Mouse (Mus musculus) stomach, embryonic 16.5 days (tissue): ENCODE data around the gene Cachd1. TPM values are rescaled to one million over a fixed set of nuclear protein-coding genes. Genes with fewer than 3 reads are reported as not detected.

Experiments used
- ATAC-seq: fragments of 200-750 bp; cut with Nextera tagmentation; 2 replicates; pipeline ENCODE4 v1.8.0; 2017; ENCODE audit warnings: moderate number of reproducible peaks, moderate TSS enrichment; ENCODE audit not compliant: insufficient read depth, low FRiP score
- H3K27ac ChIP-seq: fragments of 300-500 bp; sonication (generic); 2 replicates; pipeline ENCODE4 v1.5.1; 2014; ENCODE audit warnings: low read length
- H3K27me3 ChIP-seq: fragments of 300-500 bp; sonication (generic); 2 replicates; pipeline ENCODE4 v1.6.1; 2014; ENCODE audit warnings: low read length, control low read depth, mixed read lengths; ENCODE audit not compliant: control insufficient read depth, insufficient read depth
- H3K36me3 ChIP-seq: fragments of 300-500 bp; sonication (generic); 2 replicates; pipeline ENCODE4 v1.6.1; 2014; ENCODE audit warnings: low read length; ENCODE audit not compliant: control insufficient read depth, insufficient read depth
- H3K4me1 ChIP-seq: fragments of 300-500 bp; sonication (generic); 2 replicates; pipeline ENCODE4 v1.6.1; 2014; ENCODE audit warnings: low read length, control low read depth, mixed read lengths; ENCODE audit not compliant: control insufficient read depth, insufficient read depth
- H3K4me2 ChIP-seq: fragments of 300-500 bp; sonication (generic); 2 replicates; pipeline ENCODE4 v1.6.1; 2014; ENCODE audit warnings: low read depth, low read length, mixed read lengths
- H3K4me3 ChIP-seq: fragments of 300-500 bp; sonication (generic); replicated peaks from 2 replicates; pipeline ENCODE4 v1.5.1; 2014; ENCODE audit warnings: mild to moderate bottlenecking, low read length
- H3K9ac ChIP-seq: fragments of 300-500 bp; sonication (generic); 2 replicates; pipeline ENCODE4 v1.6.1; 2014; ENCODE audit warnings: low read length
- H3K9me3 ChIP-seq: fragments of 300-500 bp; sonication (generic); replicated peaks from 2 replicates; pipeline ENCODE4 v1.6.1; 2016; ENCODE audit warnings: low read length, control low read depth; ENCODE audit not compliant: control insufficient read depth
- WGBS: fragments of 180-500 bp; shearing (Covaris S2); extraction: QIAGEN DNeasy Blood & Tissue Kit; methylation state at CpG from one replicate; pipeline ENCODE4 v1.1.7; 2014; 5-methylcytosine and 5-hydroxymethylcytosine counted together
- polyA plus RNA-seq: library from polyadenylated mRNA; unstranded; fragments of >200 nt; fragmentation: Nextera tagmentation; extraction: Ambion mirVana; gene quantifications from 2 replicates; pipeline ENCODE4 v1.2.1, GENCODE M21; 2015

The Cachd1 gene
- polyA plus RNA-seq, 1 experiment from 2014 or later = 7.2 TPM

GRCm38 (mm10) chr4:100974455-100975035 is 198.1 kb downstream of the Cachd1 start:
- Histone ChIP-seq H3K9me3 (no peaks in the 10 kb centered on the region), H3K27me3 (no peaks in the 10 kb centered on the region), H3K4me1 (no peaks in the 10 kb centered on the region), H3K27ac (no peak overlapping the region), H3K4me3 (no peak overlapping the region), H3K36me3 (peaks cover 14% of the 10 kb centered on the region; the same call in 1 of the 2 replicates), H3K4me2 (no peak overlapping the region), H3K9ac (no peak overlapping the region)
- 89% methylated on average over 14 of the region's 14 CpGs for WGBS
- no peak for ATAC-seq

GRCm38 (mm10) chr4:100977522-100977921 is 201.0 kb downstream of the Cachd1 start:
- Histone ChIP-seq H3K9me3 (no peaks in the 10 kb centered on the region), H3K27me3 (no peaks in the 10 kb centered on the region), H3K9ac (no peak overlapping the region), H3K4me2 (no peak overlapping the region), H3K36me3 (0 out of 2 replicates have a peak, but pooled peaks cover 6% of the 10 kb centered on the region), H3K4me1 (no peaks in the 10 kb centered on the region), H3K27ac (no peak overlapping the region), H3K4me3 (no peak overlapping the region)
- no peak for ATAC-seq
- WGBS = 85% methylated on average over 7 of the region's 7 CpGs

- WGBS = 89% methylated on average over 1 of the region's 1 CpGs
- Histone ChIP-seq H3K4me3 (no peak overlapping the region), H3K4me1 (no peaks in the 10 kb centered on the region), H3K9ac (no peak overlapping the region), H3K36me3 (peaks cover 8% of the 10 kb centered on the region), H3K4me2 (no peak overlapping the region), H3K27ac (no peak overlapping the region), H3K27me3 (no peaks in the 10 kb centered on the region), H3K9me3 (no peaks in the 10 kb centered on the region)
- ATAC-seq = no peak
These were observed 210.7 kb downstream of the Cachd1 start for GRCm38 (mm10) chr4:100987187-100987586.

- no peaks in the 10 kb centered on the region for H3K4me1 ChIP-seq
- no peaks in the 10 kb centered on the region for H3K9me3 ChIP-seq
- H3K27me3 ChIP-seq = no peaks in the 10 kb centered on the region
- H3K4me2 ChIP-seq = no peak overlapping the region
- H3K4me3 ChIP-seq = no peak overlapping the region
- H3K9ac ChIP-seq = no peak overlapping the region
- 82% methylated on average over 8 of the region's 8 CpGs for WGBS
- H3K36me3 ChIP-seq = peaks cover 3% of the 10 kb centered on the region
- H3K27ac ChIP-seq = no peak overlapping the region
- ATAC-seq = no peak
These were observed 211.8 kb downstream of the Cachd1 start for GRCm38 (mm10) chr4:100988231-100988799.

GRCm38 (mm10) chr4:100990996-100991395 is 214.5 kb downstream of the Cachd1 start:
- H3K4me2 ChIP-seq = no peak overlapping the region
- H3K27me3 ChIP-seq = no peaks in the 10 kb centered on the region
- 57% methylated on average over 4 of the region's 4 CpGs for WGBS
- no peak for ATAC-seq
- no peak overlapping the region for H3K4me3 ChIP-seq
- H3K4me1 ChIP-seq = no peaks in the 10 kb centered on the region
- H3K27ac ChIP-seq = no peak overlapping the region
- no peaks in the 10 kb centered on the region for H3K36me3 ChIP-seq
- H3K9ac ChIP-seq = no peak overlapping the region
- no peaks in the 10 kb centered on the region for H3K9me3 ChIP-seq

- no peaks in the 10 kb centered on the region for H3K4me1 ChIP-seq
- 75% methylated on average over 6 of the region's 6 CpGs for WGBS
- no peak overlapping the region for H3K4me2 ChIP-seq
- no peak overlapping the region for H3K27ac ChIP-seq
- H3K9ac ChIP-seq = no peak overlapping the region
- H3K4me3 ChIP-seq = no peak overlapping the region
- ATAC-seq = no peak
- no peaks in the 10 kb centered on the region for H3K27me3 ChIP-seq
- H3K36me3 ChIP-seq = no peaks in the 10 kb centered on the region
- H3K9me3 ChIP-seq = no peaks in the 10 kb centered on the region
These were observed 215.6 kb downstream of the Cachd1 start for GRCm38 (mm10) chr4:100992086-100992485.

GRCm38 (mm10) chr4:100994442-100995255 is 218.2 kb downstream of the Cachd1 start:
- Histone ChIP-seq H3K4me2 (no peak overlapping the region), H3K27me3 (no peaks in the 10 kb centered on the region), H3K36me3 (peaks cover 8% of the 10 kb centered on the region; the same call in 1 of the 2 replicates), H3K4me1 (no peaks in the 10 kb centered on the region), H3K4me3 (no peak overlapping the region), H3K27ac (no peak overlapping the region), H3K9me3 (no peaks in the 10 kb centered on the region), H3K9ac (no peak overlapping the region)
- ATAC-seq = peak; percentile 34; the same call in 1 of the 2 replicates
- WGBS = 58% methylated on average over 18 of the region's 18 CpGs

- WGBS = 77% methylated on average over 5 of the region's 5 CpGs
- ATAC-seq = no peak
These were observed 219.1 kb downstream of the Cachd1 start for GRCm38 (mm10) chr4:100995617-100996016.

GRCm38 (mm10) chr4:100996060-100996651 is 219.7 kb downstream of the Cachd1 start:
- Histone ChIP-seq H3K4me2 (no peak overlapping the region), H3K27me3 (no peaks in the 10 kb centered on the region), H3K27ac (no peak overlapping the region), H3K9me3 (no peaks in the 10 kb centered on the region), H3K9ac (no peak overlapping the region), H3K4me1 (no peaks in the 10 kb centered on the region), H3K4me3 (no peak overlapping the region), H3K36me3 (peaks cover 8% of the 10 kb centered on the region; the same call in 1 of the 2 replicates)
- WGBS = 83% methylated on average over 4 of the region's 4 CpGs
- no peak for ATAC-seq

More at GRCm38 (mm10) chr4:100995617-100996016, 219.1 kb downstream of the Cachd1 start:
- H3K9me3 ChIP-seq = no peaks in the 10 kb centered on the region
- no peak overlapping the region for H3K9ac ChIP-seq
- H3K27ac ChIP-seq = no peak overlapping the region
- no peak overlapping the region for H3K4me2 ChIP-seq
- H3K27me3 ChIP-seq = no peaks in the 10 kb centered on the region
- H3K4me3 ChIP-seq = no peak overlapping the region
- H3K4me1 ChIP-seq = no peaks in the 10 kb centered on the region
- H3K36me3 ChIP-seq = peaks cover 8% of the 10 kb centered on the region; the same call in 1 of the 2 replicates
